Mouse (Mus musculus) limb, embryonic 15.5 days (tissue): ENCODE data around the gene Apoc4. TPM values are rescaled to one million over a fixed set of nuclear protein-coding genes. Genes with fewer than 3 reads are reported as not detected.
A peak's percentile ranks its signal among the peaks of the same experiment; 100 is the strongest.

Experiments
- ATAC-seq: fragments of 200-750 bp; cut with Nextera tagmentation; 2 replicates; pipeline ENCODE4 v1.8.0; 2017; ENCODE audit warnings: low read depth, moderate TSS enrichment; ENCODE audit not compliant: insufficient number of reproducible peaks, low FRiP score, low TSS enrichment
- H3K27ac ChIP-seq: fragments of 300-500 bp; sonication (generic); 2 replicates; pipeline ENCODE4 v1.5.1; 2015; ENCODE audit warnings: moderate library complexity, mild to moderate bottlenecking, inconsistent platforms
- H3K27me3 ChIP-seq: fragments of 300-500 bp; sonication (generic); 2 replicates; pipeline ENCODE4 v1.6.1; 2015; ENCODE audit warnings: inconsistent platforms
- H3K36me3 ChIP-seq: fragments of 300-500 bp; sonication (generic); 2 replicates; pipeline ENCODE4 v1.6.1; 2015; ENCODE audit warnings: inconsistent platforms
- H3K4me1 ChIP-seq: fragments of 300-500 bp; sonication (generic); 2 replicates; pipeline ENCODE4 v1.6.1; 2015; ENCODE audit warnings: inconsistent platforms
- H3K4me2 ChIP-seq: fragments of 300-500 bp; sonication (generic); 2 replicates; pipeline ENCODE4 v1.6.1; 2015; ENCODE audit warnings: mild to moderate bottlenecking, inconsistent platforms
- H3K4me3 ChIP-seq: fragments of 300-500 bp; sonication (generic); 2 replicates; pipeline ENCODE4 v1.5.1; 2015; ENCODE audit warnings: mild to moderate bottlenecking, inconsistent platforms
- H3K9ac ChIP-seq: fragments of 300-500 bp; sonication (generic); 2 replicates; pipeline ENCODE4 v1.6.1; 2015; ENCODE audit warnings: inconsistent platforms
- H3K9me3 ChIP-seq: fragments of 300-500 bp; sonication (generic); 2 replicates; pipeline ENCODE4 v1.6.1; 2016; ENCODE audit warnings: inconsistent platforms
- WGBS: fragments of 180-500 bp; shearing (Covaris S2); methylation state at CpG from one replicate; pipeline ENCODE4 v1.1.7; 2015; 5-methylcytosine and 5-hydroxymethylcytosine counted together
- polyA plus RNA-seq: library from polyadenylated mRNA; unstranded; fragments of >200 nt; fragmentation: Nextera tagmentation; extraction: Ambion mirVana; gene quantifications from 2 replicates; pipeline ENCODE4 v1.2.1, GENCODE M21; 2015

Apoc4 gene
- polyA plus RNA-seq, 1 experiment from 2014 or later = 0.41 TPM

GRCm38 (mm10) chr7:19697949-19698906 lies 16.9 kb upstream of the Apoc4 start:
- H3K27ac ChIP-seq = peak overlapping the region; percentile 47
- no peaks in the 10 kb centered on the region; the same call in 1 of the 2 replicates for H3K9me3 ChIP-seq
- H3K36me3 ChIP-seq = peaks cover 26% of the 10 kb centered on the region
- H3K4me2 ChIP-seq = peak overlapping the region; percentile 58
- no peak for ATAC-seq
- peak overlapping the region; percentile 31 for H3K4me3 ChIP-seq
- peak overlapping the region; percentile 23; the same call in 1 of the 2 replicates for H3K9ac ChIP-seq
- peaks cover 37% of the 10 kb centered on the region for H3K4me1 ChIP-seq
- no peaks in the 10 kb centered on the region for H3K27me3 ChIP-seq
- 3% methylated on average over 27 of the region's 28 CpGs for WGBS

- Histone ChIP-seq H3K4me3 (no peak overlapping the region), H3K36me3 (peaks cover 11% of the 10 kb centered on the region), H3K9ac (no peak overlapping the region), H3K4me2 (no peak overlapping the region), H3K4me1 (peaks cover 45% of the 10 kb centered on the region), H3K27ac (no peak overlapping the region), H3K9me3 (no peaks in the 10 kb centered on the region; the same call in 1 of the 2 replicates), H3K27me3 (no peaks in the 10 kb centered on the region)
- 92% methylated on average over 34 of the region's 34 CpGs for WGBS
- ATAC-seq = no peak
Observed at GRCm38 (mm10) chr7:19696336-19696873, 15.1 kb upstream of the Apoc4 start.

GRCm38 (mm10) chr7:19695881-19696280 lies 14.6 kb upstream of the Apoc4 start:
- H3K36me3 ChIP-seq = peaks cover 9% of the 10 kb centered on the region
- H3K4me3 ChIP-seq = no peak overlapping the region
- ATAC-seq = no peak
- WGBS = 87% methylated on average over 6 of the region's 6 CpGs
- H3K4me2 ChIP-seq = no peak overlapping the region
- no peak overlapping the region for H3K9ac ChIP-seq
- no peaks in the 10 kb centered on the region; the same call in 1 of the 2 replicates for H3K9me3 ChIP-seq
- peaks cover 40% of the 10 kb centered on the region for H3K4me1 ChIP-seq
- H3K27me3 ChIP-seq = no peaks in the 10 kb centered on the region
- no peak overlapping the region for H3K27ac ChIP-seq

GRCm38 (mm10) chr7:19695213-19695594 lies 13.9 kb upstream of the Apoc4 start:
- Histone ChIP-seq H3K27ac (no peak overlapping the region), H3K4me3 (no peak overlapping the region), H3K4me1 (peaks cover 34% of the 10 kb centered on the region), H3K4me2 (no peak overlapping the region), H3K9ac (no peak overlapping the region), H3K9me3 (no peaks in the 10 kb centered on the region; the same call in 1 of the 2 replicates), H3K27me3 (no peaks in the 10 kb centered on the region), H3K36me3 (peaks cover 9% of the 10 kb centered on the region)
- 51% methylated on average over 8 of the region's 8 CpGs for WGBS
- ATAC-seq = no peak

GRCm38 (mm10) chr7:19694336-19695212 lies 13.3 kb upstream of the Apoc4 start:
- no peaks in the 10 kb centered on the region; the same call in 1 of the 2 replicates for H3K9me3 ChIP-seq
- no peak for ATAC-seq
- no peaks in the 10 kb centered on the region for H3K27me3 ChIP-seq
- H3K27ac ChIP-seq = no peak overlapping the region
- peaks cover 32% of the 10 kb centered on the region for H3K4me1 ChIP-seq
- no peak overlapping the region for H3K4me3 ChIP-seq
- no peak overlapping the region for H3K4me2 ChIP-seq
- H3K36me3 ChIP-seq = peaks cover 9% of the 10 kb centered on the region
- 82% methylated on average over 10 of the region's 10 CpGs for WGBS
- no peak overlapping the region for H3K9ac ChIP-seq

GRCm38 (mm10) chr7:19693421-19693820 lies 12.1 kb upstream of the Apoc4 start:
- no peaks in the 10 kb centered on the region; the same call in 1 of the 2 replicates for H3K9me3 ChIP-seq
- WGBS = 29% methylated on average over 10 of the region's 10 CpGs
- H3K9ac ChIP-seq = no peak overlapping the region
- peaks cover 21% of the 10 kb centered on the region for H3K4me1 ChIP-seq
- no peak overlapping the region for H3K27ac ChIP-seq
- no peaks in the 10 kb centered on the region for H3K27me3 ChIP-seq
- peaks cover 9% of the 10 kb centered on the region for H3K36me3 ChIP-seq
- no peak for ATAC-seq
- H3K4me3 ChIP-seq = no peak overlapping the region
- H3K4me2 ChIP-seq = no peak overlapping the region

GRCm38 (mm10) chr7:19691873-19692865 lies 10.9 kb upstream of the Apoc4 start, which contains the start of gene Apoc1:
TSS of gene Apoc1 (minus strand) at chr7:19692660.
- Histone ChIP-seq H3K27me3 (no peaks in the 10 kb centered on the region), H3K4me3 (no peak within 1 kb of the TSS), H3K27ac (0 out of 2 replicates have a peak within 1 kb of the TSS, but pooled peaks have one; percentile 8), H3K9me3 (no peaks in the 10 kb centered on the region; the same call in 1 of the 2 replicates), H3K36me3 (peaks cover 9% of the 10 kb centered on the region), H3K4me2 (no peak within 1 kb of the TSS), H3K4me1 (peaks cover 15% of the 10 kb centered on the region), H3K9ac (no peak within 1 kb of the TSS)
- 45% methylated on average over 28 of the region's 28 CpGs for WGBS
- ATAC-seq = no peak

GRCm38 (mm10) chr7:19691434-19691833 lies 10.2 kb upstream of the Apoc4 start:
- Histone ChIP-seq H3K9me3 (no peaks in the 10 kb centered on the region), H3K27me3 (no peaks in the 10 kb centered on the region), H3K27ac (no peak overlapping the region), H3K4me3 (no peak overlapping the region), H3K9ac (no peak overlapping the region), H3K4me2 (no peak overlapping the region), H3K4me1 (peaks cover 15% of the 10 kb centered on the region), H3K36me3 (peaks cover 3% of the 10 kb centered on the region)
- ATAC-seq = no peak
- WGBS = 71% methylated on average over 6 of the region's 6 CpGs

- peaks cover 15% of the 10 kb centered on the region for H3K4me1 ChIP-seq
- H3K36me3 ChIP-seq = no peaks in the 10 kb centered on the region
- ATAC-seq = no peak
- 85% methylated on average over 4 of the region's 4 CpGs for WGBS
- no peak overlapping the region for H3K9ac ChIP-seq
- H3K9me3 ChIP-seq = no peaks in the 10 kb centered on the region
- H3K4me3 ChIP-seq = no peak overlapping the region
- H3K27me3 ChIP-seq = no peaks in the 10 kb centered on the region
- no peak overlapping the region for H3K4me2 ChIP-seq
- H3K27ac ChIP-seq = no peak overlapping the region
Observed at GRCm38 (mm10) chr7:19690845-19691244, 9.6 kb upstream of the Apoc4 start.

GRCm38 (mm10) chr7:19688611-19689010 lies 7.3 kb upstream of the Apoc4 start:
- H3K9ac ChIP-seq = no peak overlapping the region
- H3K4me2 ChIP-seq = no peak overlapping the region
- no peak overlapping the region for H3K4me3 ChIP-seq
- WGBS = 92% methylated on average over 2 of the region's 2 CpGs
- no peaks in the 10 kb centered on the region for H3K36me3 ChIP-seq
- H3K9me3 ChIP-seq = no peaks in the 10 kb centered on the region
- H3K27me3 ChIP-seq = no peaks in the 10 kb centered on the region
- H3K27ac ChIP-seq = no peak overlapping the region
- H3K4me1 ChIP-seq = peaks cover 14% of the 10 kb centered on the region
- ATAC-seq = no peak
